Mouse (Mus musculus) lung, postnatal 0 days (tissue): ENCODE measurements at regions not wholly inside any gene's neighbourhood (a gene's known extent, or its start where the extent isn't known, plus 50 kb on each side); places are given as distances from the start of the nearest gene placed in this dataset.

Source experiments
- CTCF ChIP-seq: IDR thresholded peaks from 2 replicates; pipeline ENCODE4 v1.5.1; 2016; ENCODE audit warnings: antibody characterized with exemption, mild to moderate bottlenecking
- EP300 ChIP-seq: IDR thresholded peaks from 2 replicates; pipeline ENCODE4 v1.6.1; 2016; ENCODE audit warnings: antibody characterized with exemption, mild to moderate bottlenecking, control low read depth

GRCm38 (mm10) chr10:42122768-42123635 lies 104.8 kb upstream of the Armc2 start:
- TF ChIP-seq CTCF (no peak), EP300 (no peak)
